In genomic region chr15:101497181-101497580, GRCm38 (mm10) we compare ENCODE assay signal across 1 mouse cellular context.
TF ChIP-seq lines count a peak whose summit lies in the region.

No protein-coding gene starts in this region.

TF ChIP-seq in C2C12, 6 proteins besides CTCF, POLR2A, EP300 and RAD21:
- no peak for TF ChIP-seq CEBPB (IDR thresholded peaks at IDR 0.05; ENCODE audit: low read depth)
- TF ChIP-seq MYOG (IDR thresholded peaks at IDR 0.05; ENCODE audit: control insufficient read depth, extremely low read depth, insufficient read length), result no peak
- TF ChIP-seq MYOD1 (IDR thresholded peaks at IDR 0.05; ENCODE audit: control insufficient read depth, insufficient read length, low read depth), result no peak
- TF ChIP-seq MAX (IDR thresholded peaks at IDR 0.05), result no peak
